Mouse (Mus musculus): ENCODE measurements at regions not wholly inside any gene's neighbourhood (a gene's known extent, or its start where the extent isn't known, plus 50 kb on each side); places are given as distances from the start of the nearest gene placed in this dataset.

GRCm38 (mm10) chr3:34287836-34288235 is 206.7 kb upstream of the Dnajc19 start:
- Histone ChIP-seq H3K4me2 (replicated peaks; ENCODE audit: low read depth) (no peak overlapping the region), H3K9me3 (ENCODE audit: control insufficient read depth, low read length) (no peaks in the 10 kb centered on the region), H3K27ac (replicated peaks) (no peak overlapping the region), H3K27me3 (ENCODE audit: control insufficient read depth, insufficient read depth, low read length) (no peaks in the 10 kb centered on the region), H3K9ac (ENCODE audit: low read length) (no peak overlapping the region), H3K4me3 (ENCODE audit: low read depth, low read length) (no peak overlapping the region), H3K4me1 (replicated peaks; ENCODE audit: control insufficient read depth, insufficient read depth) (no peaks in the 10 kb centered on the region), H3K36me3 (ENCODE audit: control insufficient read depth, insufficient read depth, low read length) (no peaks in the 10 kb centered on the region)
- DNase-seq (ENCODE audit: low spot score) = no peak
- no peak for ATAC-seq (ENCODE audit: low FRiP score, low TSS enrichment)
- 57% methylated on average over 5 of the region's 5 CpGs for WGBS
- TF ChIP-seq EP300 (optimal IDR thresholded peaks at IDR 0.05) (no peak), CTCF (IDR thresholded peaks at IDR 0.05; ENCODE audit: low read depth) (no peak)

GRCm38 (mm10) chr3:34270154-34270553 is 189.0 kb upstream of the Dnajc19 start:
- ATAC-seq (ENCODE audit: low FRiP score, low TSS enrichment) (no peak), DNase-seq (ENCODE audit: low spot score) (no peak)
- TF ChIP-seq EP300 (optimal IDR thresholded peaks at IDR 0.05) = no peak
- TF ChIP-seq CTCF (IDR thresholded peaks at IDR 0.05; ENCODE audit: low read depth) = no peak
- 83% methylated on average over 10 of the region's 10 CpGs for WGBS
- Histone ChIP-seq H3K27ac (replicated peaks) (no peak overlapping the region), H3K4me3 (ENCODE audit: low read depth, low read length) (no peak overlapping the region), H3K36me3 (ENCODE audit: control insufficient read depth, insufficient read depth, low read length) (no peaks in the 10 kb centered on the region), H3K9ac (ENCODE audit: low read length) (no peak overlapping the region), H3K27me3 (ENCODE audit: control insufficient read depth, insufficient read depth, low read length) (no peaks in the 10 kb centered on the region), H3K4me2 (replicated peaks; ENCODE audit: low read depth) (no peak overlapping the region), H3K9me3 (ENCODE audit: control insufficient read depth, low read length) (no peaks in the 10 kb centered on the region), H3K4me1 (replicated peaks; ENCODE audit: control insufficient read depth, insufficient read depth) (no peaks in the 10 kb centered on the region)

DNA sequence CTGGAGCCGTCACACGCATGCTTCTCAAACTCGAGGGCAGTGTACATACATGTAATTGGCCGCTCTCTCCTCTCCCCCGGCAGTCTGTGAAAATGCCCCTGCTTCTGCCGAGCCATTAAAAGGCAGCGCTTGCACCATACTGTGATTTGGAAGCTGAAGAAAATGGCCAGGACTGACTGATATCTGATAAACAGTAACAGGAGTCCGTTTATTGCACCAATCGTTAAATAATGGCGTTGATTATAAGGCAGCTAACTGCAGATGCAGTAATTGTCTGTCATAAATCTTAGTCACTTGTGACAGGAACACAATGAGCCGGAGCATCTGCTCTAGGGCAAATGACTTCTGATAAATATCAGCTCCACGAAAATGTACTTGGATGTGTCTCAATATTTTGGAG is 185.3 kb upstream of the Dnajc19 start:
- H3K36me3 ChIP-seq (ENCODE audit: control insufficient read depth, insufficient read depth, low read length) = no peaks in the 10 kb centered on the region
- TF ChIP-seq EP300 (optimal IDR thresholded peaks at IDR 0.05) (no peak), CTCF (IDR thresholded peaks at IDR 0.05; ENCODE audit: low read depth) (no peak)
- no peak overlapping the region for H3K9ac ChIP-seq (ENCODE audit: low read length)
- ATAC-seq (ENCODE audit: low FRiP score, low TSS enrichment) (no peak), DNase-seq (ENCODE audit: low spot score) (no peak)
- no peaks in the 10 kb centered on the region for H3K27me3 ChIP-seq (ENCODE audit: control insufficient read depth, insufficient read depth, low read length)
- H3K27ac ChIP-seq (replicated peaks) = no peak overlapping the region
- H3K4me1 ChIP-seq (replicated peaks; ENCODE audit: control insufficient read depth, insufficient read depth) = no peaks in the 10 kb centered on the region
- 60% methylated on average over 12 of the region's 12 CpGs for whole genome bisulfite sequencing
- no peaks in the 10 kb centered on the region for H3K9me3 ChIP-seq (ENCODE audit: control insufficient read depth, low read length)
- H3K4me3 ChIP-seq (ENCODE audit: low read depth, low read length) = no peak overlapping the region
- no peak overlapping the region for H3K4me2 ChIP-seq (replicated peaks; ENCODE audit: low read depth)

DNA sequence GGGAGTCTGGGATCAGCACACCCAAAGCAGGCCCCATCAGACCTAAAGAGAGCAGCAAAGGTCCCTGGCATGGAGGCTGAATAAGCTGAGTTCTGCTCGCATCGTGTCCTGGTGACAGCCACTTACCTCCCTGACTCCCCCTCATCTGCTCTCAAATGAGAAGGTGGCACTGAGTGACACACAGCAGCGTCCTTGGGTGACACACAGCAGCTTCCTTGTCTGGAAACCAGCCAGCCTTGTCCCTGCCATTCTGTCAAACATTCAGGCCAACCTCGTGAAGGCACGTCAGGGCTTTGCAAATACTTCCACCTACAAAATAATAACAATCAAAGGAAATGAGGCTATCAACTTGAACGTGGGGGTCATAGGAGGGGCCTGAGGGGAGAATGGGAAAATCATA is 183.7 kb upstream of the Dnajc19 start:
- Histone ChIP-seq H3K4me3 (ENCODE audit: low read depth, low read length) (no peak overlapping the region), H3K27me3 (ENCODE audit: control insufficient read depth, insufficient read depth, low read length) (no peaks in the 10 kb centered on the region), H3K36me3 (ENCODE audit: control insufficient read depth, insufficient read depth, low read length) (no peaks in the 10 kb centered on the region), H3K4me2 (replicated peaks; ENCODE audit: low read depth) (no peak overlapping the region), H3K4me1 (replicated peaks; ENCODE audit: control insufficient read depth, insufficient read depth) (no peaks in the 10 kb centered on the region), H3K9ac (ENCODE audit: low read length) (no peak overlapping the region), H3K9me3 (ENCODE audit: control insufficient read depth, low read length) (no peaks in the 10 kb centered on the region), H3K27ac (replicated peaks) (no peak overlapping the region)
- no peak for DNase-seq (ENCODE audit: low spot score)
- ATAC-seq (ENCODE audit: low FRiP score, low TSS enrichment) = no peak
- TF ChIP-seq CTCF (IDR thresholded peaks at IDR 0.05; ENCODE audit: low read depth) (no peak), EP300 (optimal IDR thresholded peaks at IDR 0.05) (no peak)
- 46% methylated on average over 6 of the region's 6 CpGs for WGBS

GRCm38 (mm10) chr3:34252730-34253337 is 171.7 kb upstream of the Dnajc19 start:
- no peak for TF ChIP-seq EP300 (optimal IDR thresholded peaks at IDR 0.05)
- no peak for TF ChIP-seq CTCF (IDR thresholded peaks at IDR 0.05; ENCODE audit: low read depth)
- Histone ChIP-seq H3K27ac (replicated peaks) (no peak overlapping the region), H3K9me3 (ENCODE audit: control insufficient read depth, low read length) (no peaks in the 10 kb centered on the region), H3K4me3 (ENCODE audit: low read depth, low read length) (no peak overlapping the region), H3K36me3 (ENCODE audit: control insufficient read depth, insufficient read depth, low read length) (no peaks in the 10 kb centered on the region), H3K4me1 (replicated peaks; ENCODE audit: control insufficient read depth, insufficient read depth) (no peaks in the 10 kb centered on the region), H3K9ac (ENCODE audit: low read length) (no peak overlapping the region), H3K4me2 (replicated peaks; ENCODE audit: low read depth) (no peak overlapping the region), H3K27me3 (ENCODE audit: control insufficient read depth, insufficient read depth, low read length) (no peaks in the 10 kb centered on the region)
- 67% methylated on average over 12 of the region's 12 CpGs for WGBS
- no peak for DNase-seq (ENCODE audit: low spot score)
- ATAC-seq (ENCODE audit: low FRiP score, low TSS enrichment) = no peak

- Histone ChIP-seq H3K4me3 (ENCODE audit: low read depth, low read length) (no peak overlapping the region), H3K9me3 (ENCODE audit: control insufficient read depth, low read length) (no peaks in the 10 kb centered on the region), H3K36me3 (ENCODE audit: control insufficient read depth, insufficient read depth, low read length) (no peaks in the 10 kb centered on the region), H3K4me1 (replicated peaks; ENCODE audit: control insufficient read depth, insufficient read depth) (no peaks in the 10 kb centered on the region), H3K27ac (replicated peaks) (no peak overlapping the region), H3K9ac (ENCODE audit: low read length) (no peak overlapping the region), H3K27me3 (ENCODE audit: control insufficient read depth, insufficient read depth, low read length) (no peaks in the 10 kb centered on the region), H3K4me2 (replicated peaks; ENCODE audit: low read depth) (no peak overlapping the region)
- TF ChIP-seq EP300 (optimal IDR thresholded peaks at IDR 0.05) = no peak
- ATAC-seq (ENCODE audit: low FRiP score, low TSS enrichment) (no peak), DNase-seq (ENCODE audit: low spot score) (no peak)
- 89% methylated on average over 3 of the region's 3 CpGs for WGBS
These were observed 161.0 kb upstream of the Dnajc19 start for GRCm38 (mm10) chr3:34242126-34242525.

Data from stomach, postnatal 0 days (tissue).